Mouse (Mus musculus) lung, embryonic 16.5 days (tissue): ENCODE results near the gene Exosc9. TPM values are rescaled to one million over a fixed set of nuclear protein-coding genes. Genes with fewer than 3 reads are reported as not detected.
A peak's percentile ranks its signal among the peaks of the same experiment; 100 is the strongest.

Experiments used
- ATAC-seq: fragments of 200-750 bp; cut with Nextera tagmentation; 2 replicates; pipeline ENCODE4 v1.8.0; 2017; ENCODE audit warnings: low read depth, mild to moderate bottlenecking, moderate library complexity
- H3K27ac ChIP-seq: fragments of 300-500 bp; sonication (generic); 2 replicates; pipeline ENCODE4 v1.5.1; 2014; ENCODE audit warnings: mild to moderate bottlenecking, control low read depth, low read length
- H3K27me3 ChIP-seq: fragments of 300-500 bp; sonication (generic); 2 replicates; pipeline ENCODE4 v1.6.1; 2014; ENCODE audit warnings: low read depth, low read length, mixed read lengths; ENCODE audit not compliant: control insufficient read depth, insufficient read depth
- H3K36me3 ChIP-seq: fragments of 300-500 bp; sonication (generic); 2 replicates; pipeline ENCODE4 v1.6.1; 2014; ENCODE audit warnings: low read length; ENCODE audit not compliant: control insufficient read depth, insufficient read depth
- H3K4me1 ChIP-seq: fragments of 300-500 bp; sonication (generic); replicated peaks from 2 replicates; pipeline ENCODE4 v1.6.1; 2014; ENCODE audit warnings: low read length, mixed read lengths; ENCODE audit not compliant: control insufficient read depth, insufficient read depth
- H3K4me2 ChIP-seq: fragments of 300-500 bp; sonication (generic); 2 replicates; pipeline ENCODE4 v1.6.1; 2014; ENCODE audit warnings: low read depth, low read length, control low read depth
- H3K4me3 ChIP-seq: fragments of 300-500 bp; sonication (generic); 2 replicates; pipeline ENCODE4 v1.5.1; 2014; ENCODE audit warnings: mild to moderate bottlenecking, low read length, control low read depth
- H3K9ac ChIP-seq: fragments of 300-500 bp; sonication (generic); 2 replicates; pipeline ENCODE4 v1.6.1; 2014; ENCODE audit warnings: low read length, control low read depth
- H3K9me3 ChIP-seq: fragments of 300-500 bp; sonication (generic); 2 replicates; pipeline ENCODE4 v1.6.1; 2016; ENCODE audit warnings: low read length; ENCODE audit not compliant: control insufficient read depth
- WGBS: fragments of 180-500 bp; shearing (Covaris S2); extraction: QIAGEN DNeasy Blood & Tissue Kit; methylation state at CpG from one replicate; pipeline ENCODE4 v1.1.7; 2014; 5-methylcytosine and 5-hydroxymethylcytosine counted together
- polyA plus RNA-seq: library from polyadenylated mRNA; unstranded; fragments of >200 nt; fragmentation: Nextera tagmentation; extraction: Ambion mirVana; gene quantifications from 2 replicates; pipeline ENCODE4 v1.2.1, GENCODE M21; 2015

The Exosc9 gene
- 53.4 and 59.3 TPM in 2 replicates for polyA plus RNA-seq

- peak; percentile 95 for ATAC-seq
- Histone ChIP-seq H3K4me3 (peak within 1 kb of the TSS; percentile 82), H3K4me1 (peaks cover 9% of the 10 kb centered on the region), H3K27ac (0 out of 2 replicates have a peak within 1 kb of the TSS, but pooled peaks have one; percentile 5), H3K4me2 (peak within 1 kb of the TSS; percentile 89), H3K9ac (peak within 1 kb of the TSS; percentile 81), H3K27me3 (no peaks in the 10 kb centered on the region), H3K36me3 (peaks cover 18% of the 10 kb centered on the region), H3K9me3 (no peaks in the 10 kb centered on the region)
- under 1% methylated on average over 39 of the region's 39 CpGs for WGBS
Measured at GRCm38 (mm10) chr3:36552406-36553047, at the start of gene Exosc9. TSS of gene Exosc9 (plus strand) at chr3:36552606.

- H3K4me1 ChIP-seq: no peaks in the 10 kb centered on the region
- no peak for ATAC-seq
- no peak overlapping the region for H3K9ac ChIP-seq
- no peaks in the 10 kb centered on the region for H3K36me3 ChIP-seq
- no peaks in the 10 kb centered on the region for H3K27me3 ChIP-seq
- 80% methylated on average over 8 of the region's 8 CpGs for WGBS
- H3K27ac ChIP-seq: no peak overlapping the region
- H3K4me2 ChIP-seq: no peak overlapping the region
- no peaks in the 10 kb centered on the region for H3K9me3 ChIP-seq
- H3K4me3 ChIP-seq: no peak overlapping the region
Measured at GRCm38 (mm10) chr3:36505306-36505705, 47.1 kb upstream of the Exosc9 start.

GRCm38 (mm10) chr3:36505809-36506735 lies 46.3 kb upstream of the Exosc9 start:
- no peak overlapping the region for H3K4me2 ChIP-seq
- no peaks in the 10 kb centered on the region for H3K27me3 ChIP-seq
- no peak overlapping the region for H3K4me3 ChIP-seq
- ATAC-seq: no peak
- H3K27ac ChIP-seq: no peak overlapping the region
- H3K9ac ChIP-seq: no peak overlapping the region
- no peaks in the 10 kb centered on the region for H3K9me3 ChIP-seq
- 65% methylated on average over 10 of the region's 10 CpGs for WGBS
- H3K4me1 ChIP-seq: no peaks in the 10 kb centered on the region
- H3K36me3 ChIP-seq: no peaks in the 10 kb centered on the region

- H3K27me3 ChIP-seq: no peaks in the 10 kb centered on the region
- H3K27ac ChIP-seq: no peak overlapping the region
- H3K36me3 ChIP-seq: no peaks in the 10 kb centered on the region
- no peaks in the 10 kb centered on the region for H3K9me3 ChIP-seq
- H3K4me1 ChIP-seq: no peaks in the 10 kb centered on the region
- ATAC-seq: no peak
- 81% methylated on average over 6 of the region's 6 CpGs for WGBS
- H3K4me2 ChIP-seq: no peak overlapping the region
- H3K4me3 ChIP-seq: no peak overlapping the region
- no peak overlapping the region for H3K9ac ChIP-seq
Measured at GRCm38 (mm10) chr3:36511491-36511890, 40.9 kb upstream of the Exosc9 start.

- Histone ChIP-seq H3K4me2 (no peak overlapping the region), H3K27me3 (peaks cover 11% of the 10 kb centered on the region), H3K27ac (no peak overlapping the region), H3K4me1 (peaks cover 2% of the 10 kb centered on the region; the same call in 1 of the 2 replicates), H3K4me3 (no peak overlapping the region), H3K9ac (no peak overlapping the region), H3K9me3 (no peaks in the 10 kb centered on the region), H3K36me3 (no peaks in the 10 kb centered on the region)
- WGBS: 80% methylated on average over 9 of the region's 9 CpGs
- ATAC-seq: no peak
Measured at GRCm38 (mm10) chr3:36516196-36516595, 36.2 kb upstream of the Exosc9 start.

- peak within 1 kb of the TSS; percentile 45 for H3K4me3 ChIP-seq
- H3K9me3 ChIP-seq: no peaks in the 10 kb centered on the region
- WGBS: under 1% methylated on average over 51 of the region's 51 CpGs
- H3K4me2 ChIP-seq: peak within 1 kb of the TSS; percentile 64
- no peaks in the 10 kb centered on the region for H3K36me3 ChIP-seq
- peaks cover 18% of the 10 kb centered on the region for H3K27me3 ChIP-seq
- H3K4me1 ChIP-seq: peaks cover 2% of the 10 kb centered on the region; the same call in 1 of the 2 replicates
- ATAC-seq: peak; percentile 70; the same call in 1 of the 2 replicates
- no peak within 1 kb of the TSS for H3K27ac ChIP-seq
- H3K9ac ChIP-seq: peak within 1 kb of the TSS; percentile 25
Measured at GRCm38 (mm10) chr3:36521073-36522060, 31.0 kb upstream of the Exosc9 start, which contains the start of gene Gm11549. TSS of gene Gm11549 (minus strand) at chr3:36521813.

- WGBS: 16% methylated on average over 4 of the region's 4 CpGs
- no peak overlapping the region for H3K9ac ChIP-seq
- H3K27ac ChIP-seq: no peak overlapping the region
- H3K36me3 ChIP-seq: no peaks in the 10 kb centered on the region
- no peak overlapping the region for H3K4me2 ChIP-seq
- H3K9me3 ChIP-seq: no peaks in the 10 kb centered on the region
- ATAC-seq: no peak
- peaks cover 2% of the 10 kb centered on the region; the same call in 1 of the 2 replicates for H3K4me1 ChIP-seq
- H3K4me3 ChIP-seq: no peak overlapping the region
- peaks cover 18% of the 10 kb centered on the region for H3K27me3 ChIP-seq
Measured at GRCm38 (mm10) chr3:36522137-36522536, 30.3 kb upstream of the Exosc9 start.

- H3K36me3 ChIP-seq: no peaks in the 10 kb centered on the region
- whole genome bisulfite sequencing: 61% methylated on average over 3 of the region's 3 CpGs
- H3K4me1 ChIP-seq: peaks cover 2% of the 10 kb centered on the region; the same call in 1 of the 2 replicates
- no peak overlapping the region for H3K27ac ChIP-seq
- ATAC-seq: no peak
- no peak overlapping the region for H3K4me2 ChIP-seq
- no peak overlapping the region for H3K4me3 ChIP-seq
- peaks cover 18% of the 10 kb centered on the region for H3K27me3 ChIP-seq
- no peak overlapping the region for H3K9ac ChIP-seq
- H3K9me3 ChIP-seq: no peaks in the 10 kb centered on the region
Measured at GRCm38 (mm10) chr3:36524466-36524865, 27.9 kb upstream of the Exosc9 start.
